Mouse (Mus musculus) inflammation-experienced regulatory T-cells, adult 6 months (primary cell): ENCODE results near the gene Polr1b. TPM values are rescaled to one million over a fixed set of nuclear protein-coding genes. Genes with fewer than 3 reads are reported as not detected.

Experiments
- ATAC-seq: one replicate; pipeline ENCODE4 v1.8.0; 2017
- polyA plus RNA-seq, 3 experiments: library from polyadenylated mRNA; unstranded; fragments of 100-300 nt; shearing (Covaris generic); gene quantifications; one replicate each; pipeline ENCODE4 v1.2.1; 2017

Gene Polr1b
- 10 to 100 TPM in 2 of 3 experiments, 1 to 10 TPM in 1; 9.6 to 25.9 (median 14.9) TPM for polyA plus RNA-seq

- ATAC-seq = peak; percentile 96
Measured at GRCm38 (mm10) chr2:129100784-129101310, at the start of gene Polr1b. TSS of gene Polr1b (plus strand) at chr2:129100995.

- ATAC-seq = no peak
Measured at GRCm38 (mm10) chr2:129052451-129052983, 48.3 kb upstream of the Polr1b start.

GRCm38 (mm10) chr2:129055741-129056140 is 45.1 kb upstream of the Polr1b start:
- ATAC-seq = no peak

- ATAC-seq = peak; percentile 41
Measured at GRCm38 (mm10) chr2:129056597-129056996, 44.2 kb upstream of the Polr1b start.

GRCm38 (mm10) chr2:129057256-129057655 is 43.5 kb upstream of the Polr1b start:
- no peak for ATAC-seq

- no peak for ATAC-seq
Measured at GRCm38 (mm10) chr2:129057920-129058361, 42.9 kb upstream of the Polr1b start.

- no peak for ATAC-seq
Measured at GRCm38 (mm10) chr2:129061456-129062059, 39.2 kb upstream of the Polr1b start.

GRCm38 (mm10) chr2:129065437-129066282 is 35.1 kb upstream of the Polr1b start, which contains the start of gene Ttl:
TSS of gene Ttl (plus strand) at chr2:129065942.
- ATAC-seq = peak; percentile 81

GRCm38 (mm10) chr2:129066326-129066725 is 34.5 kb upstream of the Polr1b start:
- peak; percentile 46 for ATAC-seq

GRCm38 (mm10) chr2:129070296-129070695 is 30.5 kb upstream of the Polr1b start:
- no peak for ATAC-seq

GRCm38 (mm10) chr2:129078313-129078712 is 22.5 kb upstream of the Polr1b start:
- ATAC-seq = no peak

- ATAC-seq = no peak
Measured at GRCm38 (mm10) chr2:129079194-129079593, 21.6 kb upstream of the Polr1b start.

GRCm38 (mm10) chr2:129081097-129081496 is 19.7 kb upstream of the Polr1b start:
- ATAC-seq = no peak

- no peak for ATAC-seq
Measured at GRCm38 (mm10) chr2:129083514-129083913, 17.3 kb upstream of the Polr1b start.

GRCm38 (mm10) chr2:129084959-129085358 is 15.8 kb upstream of the Polr1b start:
- ATAC-seq = no peak

- no peak for ATAC-seq
Measured at GRCm38 (mm10) chr2:129087520-129087919, 13.3 kb upstream of the Polr1b start.

GRCm38 (mm10) chr2:129090370-129090769 is 10.4 kb upstream of the Polr1b start:
- no peak for ATAC-seq

GRCm38 (mm10) chr2:129092810-129093209 is 8.0 kb upstream of the Polr1b start:
- no peak for ATAC-seq

- ATAC-seq = no peak
Measured at GRCm38 (mm10) chr2:129093926-129094724, 6.7 kb upstream of the Polr1b start.

GRCm38 (mm10) chr2:129112924-129113323 is 12.1 kb downstream of the Polr1b start:
- ATAC-seq = no peak

GRCm38 (mm10) chr2:129115706-129116367 is 15.0 kb downstream of the Polr1b start:
- no peak for ATAC-seq

GRCm38 (mm10) chr2:129116368-129116739 is 15.6 kb downstream of the Polr1b start:
- ATAC-seq = no peak
